Mouse (Mus musculus) right cerebral cortex, postnatal 36 days (tissue): Measurements from ENCODE around the gene Rab11fip3.
"Not testable (repeated sequence)": the region's sequence is repeated elsewhere in the genome, so short reads cannot be mapped to it uniquely, and the experiment has no call there.

ENCODE experiments used
- DNase-seq, 2 experiments: peaks; one replicate each; pipeline ENCODE4 v3.0.0; 2022; ENCODE audit warnings: low spot score in 2 of 2, mixed read lengths in 1 of 2

The Rab11fip3 gene

DNA sequence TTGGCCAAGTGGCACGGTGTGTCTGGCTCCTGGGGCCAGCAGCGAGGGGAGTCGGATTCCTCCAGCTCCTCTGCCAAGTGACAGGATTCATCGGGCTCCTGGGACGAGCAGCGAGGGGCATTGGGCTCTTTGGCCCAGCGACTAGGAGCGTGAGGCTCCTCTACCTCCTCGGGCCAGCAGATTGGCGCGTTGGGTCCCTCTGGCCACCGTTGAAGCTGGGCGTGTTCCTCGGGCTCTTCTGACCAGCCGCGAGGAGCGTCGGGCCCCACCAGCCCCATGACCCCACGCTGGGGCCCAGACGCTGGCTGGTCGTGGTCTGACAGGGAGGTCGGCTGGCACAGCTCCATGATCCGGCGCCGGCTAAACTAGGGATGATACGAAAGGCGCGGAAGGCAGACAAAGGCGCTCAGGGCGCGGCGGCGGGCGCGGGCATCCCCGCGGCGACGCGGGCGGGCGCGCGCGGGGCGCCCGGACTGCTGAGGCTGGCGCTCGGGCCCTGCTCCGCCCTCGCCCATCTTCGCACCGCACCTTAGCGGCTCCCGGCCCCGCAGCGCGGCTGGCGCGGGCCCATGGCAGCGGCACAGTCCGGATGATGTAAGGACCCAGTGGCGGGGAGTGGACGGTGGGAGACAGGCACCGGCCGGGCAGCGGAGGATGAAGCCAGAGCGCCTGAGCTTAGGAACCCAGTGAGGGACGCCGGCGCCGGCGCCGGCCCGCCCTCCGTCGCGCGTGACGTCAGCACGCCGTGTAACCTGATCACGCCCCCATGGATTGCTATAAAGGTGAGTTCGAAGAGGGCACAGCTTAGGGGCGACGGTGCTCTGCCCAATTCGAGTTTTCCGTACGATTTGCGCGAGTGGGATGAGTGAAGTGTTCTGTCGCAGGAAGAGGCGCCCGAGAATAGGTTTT, at the start of gene Rab11fip3:
Gene Rab11fip3, minus strand, starts transcription at position 725 of the 909 bp plus-strand sequence.
- DNase-seq, result peak; percentile 73 to 75

DNA sequence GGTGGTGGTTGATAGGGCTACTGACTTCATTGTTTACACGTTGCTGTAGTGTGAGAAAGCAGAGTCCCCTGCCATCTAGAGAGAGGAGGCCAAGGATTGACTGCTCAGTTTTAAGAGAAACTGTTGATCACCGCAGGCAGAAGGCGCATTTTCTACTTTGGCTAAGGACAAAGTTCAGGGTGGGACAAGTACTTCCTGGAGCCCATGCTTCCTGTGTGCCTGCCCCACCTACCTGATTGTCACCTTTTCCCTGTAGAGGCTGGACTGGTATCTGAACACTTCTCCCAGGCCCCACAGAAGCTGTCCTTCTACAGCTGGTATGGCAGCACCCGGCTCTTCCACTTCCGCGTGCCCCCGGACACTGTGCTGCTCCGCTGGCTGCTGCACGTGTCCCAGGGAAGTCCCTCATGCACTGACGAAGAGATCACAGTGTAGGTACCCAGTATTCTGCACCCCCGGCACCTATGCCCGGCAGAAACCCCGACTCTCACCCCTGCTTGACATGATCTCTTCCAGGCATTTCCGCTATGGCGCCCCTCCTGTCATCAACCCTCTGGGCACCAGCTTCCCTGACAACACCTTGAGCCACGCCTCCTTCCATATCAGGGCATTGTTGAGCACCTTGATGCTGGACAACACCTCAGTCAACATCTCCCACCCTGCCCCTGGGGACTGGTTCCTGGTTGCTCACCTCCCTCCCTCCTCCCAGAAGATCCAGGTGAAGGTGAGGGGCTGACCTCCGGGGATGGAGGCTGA, 47.3 kb upstream of the Rab11fip3 start:
- no peak for DNase-seq

DNA sequence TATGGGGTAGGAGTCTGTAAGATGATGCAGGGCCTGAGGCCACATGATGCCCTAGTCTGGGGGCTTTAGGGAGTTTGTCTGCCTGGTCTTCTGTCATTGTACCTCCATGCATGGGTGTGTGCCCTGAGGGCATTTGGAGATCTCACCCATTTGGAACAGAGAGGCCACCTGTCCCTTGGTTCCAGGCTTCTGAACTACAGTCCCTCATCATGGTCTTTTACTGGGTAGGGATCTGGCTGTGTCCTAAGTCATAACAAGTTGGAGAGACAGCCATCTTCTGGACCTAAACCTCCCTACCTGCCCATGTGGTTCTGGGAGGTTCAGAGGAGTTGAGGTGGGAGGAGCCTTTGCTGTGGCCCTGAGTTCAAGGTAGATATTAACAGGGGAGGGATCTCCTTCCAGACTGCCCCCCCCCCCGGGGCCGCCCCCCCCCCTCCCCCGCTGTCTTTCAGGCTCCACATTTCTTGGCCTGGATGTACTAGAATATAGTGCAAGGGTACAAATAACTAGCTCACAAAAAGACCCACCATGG, 46.7 kb upstream of the Rab11fip3 start:
- DNase-seq, result no peak

DNA sequence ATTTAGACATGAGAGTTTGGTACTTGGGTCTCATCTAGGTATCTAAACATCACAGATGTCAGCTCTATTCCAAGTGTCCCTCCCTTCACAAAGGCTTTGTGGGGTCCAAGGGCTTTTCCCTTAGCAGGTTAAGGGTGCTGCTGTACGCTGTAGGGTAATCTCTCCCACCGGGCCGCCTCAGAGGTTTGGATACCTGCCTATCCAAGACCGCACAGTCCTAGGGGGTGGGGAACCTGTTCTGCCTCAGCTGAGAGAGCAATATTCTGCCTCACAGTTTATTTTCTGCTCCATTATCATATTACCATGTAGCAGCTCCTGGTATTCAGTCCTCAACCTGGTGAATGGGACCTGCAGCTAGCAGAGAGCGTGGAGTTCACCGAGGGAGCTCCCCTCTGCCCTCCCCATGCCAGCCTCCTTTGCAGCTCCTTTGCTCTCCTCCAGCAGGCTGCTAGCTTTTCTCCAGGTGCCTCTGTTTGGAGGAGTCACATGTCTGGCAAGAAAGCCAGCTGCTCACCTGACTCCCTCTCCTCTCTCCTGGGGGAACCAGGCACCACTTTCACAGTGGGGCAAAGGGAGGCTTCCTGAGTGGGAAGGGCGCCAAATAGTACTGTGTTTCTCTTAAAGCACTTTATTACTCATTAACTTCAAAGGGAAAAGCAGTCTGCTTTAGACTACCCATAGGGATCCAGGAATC, 46.0 kb upstream of the Rab11fip3 start:
- no peak for DNase-seq

DNA sequence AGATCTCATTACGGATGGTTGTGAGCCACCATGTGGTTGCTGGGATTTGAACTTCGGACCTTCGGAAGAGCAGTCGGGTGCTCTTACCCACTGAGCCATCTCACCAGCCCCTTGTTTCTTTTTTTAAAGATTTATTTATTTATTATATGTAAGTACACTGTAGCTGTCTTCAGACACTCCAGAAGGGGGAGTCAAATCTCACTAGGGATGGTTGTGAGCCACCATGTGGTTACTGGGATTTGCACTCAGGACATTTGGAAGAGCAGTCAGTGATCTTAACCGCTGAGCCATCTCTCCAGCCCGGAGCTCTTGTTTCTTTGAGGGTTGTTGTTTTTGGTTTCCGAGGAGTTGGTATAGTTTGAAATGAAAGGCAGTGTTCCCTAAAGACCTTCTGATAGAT, 45.1 kb upstream of the Rab11fip3 start:
- DNase-seq, result not testable (repeated sequence)

DNA sequence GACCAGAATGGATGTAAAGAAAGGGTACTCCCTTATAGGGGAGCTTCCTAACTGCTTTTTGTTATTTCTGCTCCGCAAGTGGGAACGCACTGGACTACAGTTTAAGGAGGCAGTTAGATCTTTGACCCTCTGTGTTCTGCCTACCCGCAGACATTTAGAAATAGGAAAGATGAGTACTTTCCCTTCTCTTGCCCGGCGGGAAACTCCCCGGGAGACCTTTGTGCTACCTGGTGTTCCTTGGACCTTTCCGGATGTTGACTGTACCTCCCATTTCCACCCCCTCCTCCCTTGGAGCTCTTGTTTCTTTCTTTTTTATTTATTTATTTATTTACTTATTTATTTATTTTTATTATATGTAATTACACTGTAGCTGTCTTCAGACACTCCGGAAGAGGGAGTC, 44.7 kb upstream of the Rab11fip3 start:
- DNase-seq, result no peak

DNA sequence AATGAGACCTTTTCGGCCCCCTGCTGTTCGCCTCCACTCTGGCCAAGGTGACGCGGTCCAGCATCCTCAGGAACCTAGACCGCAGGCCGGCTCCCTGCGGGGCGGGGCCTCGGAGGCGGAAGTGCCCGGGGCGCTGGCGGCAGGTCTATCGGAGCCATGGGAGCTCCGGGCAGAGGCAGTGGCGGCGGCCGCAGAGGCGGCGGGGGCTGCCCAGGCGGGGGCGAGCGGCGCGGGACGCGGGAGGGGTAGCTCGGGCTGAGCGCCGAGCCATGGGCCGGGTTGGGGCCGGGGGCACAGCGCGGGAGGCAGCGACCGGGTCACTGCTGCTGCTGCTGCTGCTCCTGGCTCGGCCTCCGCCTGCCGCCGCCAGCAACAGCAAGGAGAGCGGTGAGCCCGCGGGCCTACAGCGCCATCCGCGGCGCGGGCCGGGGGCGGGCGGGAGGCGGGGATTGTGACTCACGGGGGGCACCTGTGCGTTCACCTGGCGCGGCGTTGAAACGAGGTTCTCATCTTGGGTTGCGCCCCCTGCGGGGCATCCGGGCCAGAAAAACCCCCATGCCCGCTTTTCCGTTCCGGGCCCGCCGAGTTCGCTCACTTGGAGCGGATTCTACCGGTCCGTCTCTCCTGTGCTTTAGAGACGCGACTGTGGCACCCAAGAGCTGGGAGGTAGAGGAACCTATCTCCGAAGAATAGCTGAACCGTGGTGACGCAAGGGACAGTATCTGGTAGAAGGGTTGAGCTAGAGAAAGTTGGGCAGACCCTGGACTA, 44.0 kb upstream of the Rab11fip3 start, which contains the start of gene Tmem8:
Gene Tmem8, plus strand, starts transcription at position 119 of the 768 bp plus-strand sequence.
- peak in 1 of 2 experiments; percentile 63 for DNase-seq

DNA sequence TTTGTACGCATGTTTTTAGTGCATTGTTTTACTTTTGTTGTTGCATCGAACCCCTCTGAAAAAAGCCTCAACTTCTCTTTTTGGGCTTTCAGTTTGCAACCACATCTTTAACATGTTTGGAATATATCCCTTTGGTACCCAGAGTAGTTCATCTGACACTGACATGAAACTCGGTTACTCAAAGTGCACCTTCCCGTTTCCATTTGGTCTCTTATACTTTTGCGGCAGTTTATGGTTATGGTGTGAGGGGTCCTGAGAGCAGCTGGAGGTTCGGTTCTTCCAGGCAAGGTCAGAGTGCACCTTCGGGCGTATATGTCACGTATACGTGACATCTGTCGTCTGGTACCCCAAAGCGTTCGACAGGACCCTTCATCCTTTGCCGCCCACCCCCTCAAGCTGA, 43.4 kb upstream of the Rab11fip3 start:
- DNase-seq, result no peak

DNA sequence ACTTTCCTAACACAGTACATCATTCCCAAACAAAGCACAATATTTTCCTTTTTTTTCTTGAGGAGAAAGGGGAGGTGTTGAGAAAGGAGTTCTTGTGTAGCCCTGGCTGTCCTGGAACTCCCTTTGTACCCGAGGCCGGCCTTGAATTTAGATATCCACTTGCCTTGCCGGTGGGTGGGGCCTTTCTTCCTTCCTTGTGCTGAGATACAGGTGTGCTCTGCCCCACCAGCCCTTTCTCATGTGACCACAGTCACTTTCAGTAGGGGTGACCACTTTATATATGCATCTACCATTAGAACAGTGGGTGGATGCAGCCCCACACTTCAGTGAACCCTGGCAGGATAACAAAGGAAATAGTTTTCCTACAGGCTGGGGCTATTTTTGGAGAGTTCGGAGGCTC, 42.4 kb upstream of the Rab11fip3 start:
- DNase-seq, result no peak

DNA sequence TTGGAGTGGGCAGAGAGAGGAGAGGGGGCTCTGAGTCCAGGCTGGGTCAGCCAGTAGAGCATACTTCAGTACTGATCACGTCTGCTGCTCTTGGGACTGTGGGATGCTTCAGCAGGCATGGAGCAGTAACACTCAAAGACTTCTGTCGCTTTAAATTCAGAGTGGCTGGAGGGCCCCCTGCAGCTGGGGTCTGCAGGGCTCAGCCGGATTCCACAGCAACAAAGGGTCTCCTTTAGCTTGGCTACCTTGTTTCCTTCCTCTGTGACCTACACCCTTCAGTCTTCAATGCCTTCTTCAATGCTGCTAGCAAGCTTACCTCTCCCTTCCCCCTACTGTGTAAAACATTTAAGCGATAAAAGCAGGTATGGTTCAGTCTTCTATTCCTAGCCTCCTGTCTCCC, 41.7 kb upstream of the Rab11fip3 start:
- no peak for DNase-seq

DNA sequence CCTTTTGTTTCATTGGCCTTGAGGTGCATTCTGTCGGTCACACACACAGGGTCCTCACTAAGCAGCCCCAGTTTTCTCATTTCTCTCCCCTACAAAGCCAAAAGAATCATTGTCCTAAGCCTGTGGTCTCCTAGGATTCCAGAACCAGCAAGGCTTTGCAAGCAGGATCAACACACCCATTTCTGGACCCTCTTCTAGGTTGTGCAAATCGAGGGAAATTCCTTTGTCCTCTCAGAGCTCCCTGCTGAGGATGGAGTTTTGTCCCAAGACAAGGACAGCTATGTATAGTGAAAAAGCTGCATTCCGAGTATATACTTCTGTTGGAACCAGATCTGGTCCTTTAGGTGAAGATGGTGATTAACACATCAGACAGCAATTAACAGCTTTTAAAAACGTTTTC, 40.8 kb upstream of the Rab11fip3 start:
- no peak for DNase-seq

DNA sequence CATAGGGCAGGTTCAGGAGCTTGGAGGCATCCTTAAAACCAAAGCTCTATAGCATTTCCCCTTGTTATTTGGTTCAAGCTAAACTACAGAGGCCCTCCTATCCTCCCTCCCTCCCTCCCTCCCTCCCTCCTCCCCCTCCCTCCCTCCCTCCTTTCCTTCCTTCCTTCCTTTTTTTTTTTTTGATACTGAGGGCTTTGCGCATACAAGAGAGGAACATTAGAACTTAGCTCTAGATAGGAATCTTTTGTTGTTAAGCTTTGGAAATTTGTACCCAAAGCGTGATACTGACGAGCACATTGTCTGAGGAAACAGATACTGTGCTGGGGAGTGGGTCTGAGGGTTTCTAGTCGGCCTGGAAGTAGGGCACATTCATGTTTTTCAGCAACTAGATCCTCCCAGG, 36.3 kb upstream of the Rab11fip3 start:
- no peak for DNase-seq

DNA sequence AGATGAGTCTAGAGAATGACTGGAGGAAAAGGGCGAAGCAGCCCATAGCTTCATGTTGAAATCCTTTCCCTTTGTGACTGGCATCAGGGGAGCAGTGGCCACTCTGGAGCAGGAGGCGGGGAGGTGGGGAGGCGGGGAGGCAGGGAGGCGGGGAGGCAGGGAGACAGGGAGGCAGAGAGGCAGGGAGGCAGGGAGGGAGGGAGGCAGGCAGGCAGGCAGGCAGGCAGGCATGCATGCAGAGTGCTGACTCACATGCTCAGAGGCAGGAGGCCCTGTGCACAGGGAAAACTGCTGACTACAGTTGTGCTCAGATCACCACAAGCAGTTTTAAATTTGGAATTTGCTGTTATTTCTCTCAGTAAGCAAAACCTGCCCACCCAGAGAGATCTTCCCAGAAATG, 32.1 kb upstream of the Rab11fip3 start:
- no peak for DNase-seq

DNA sequence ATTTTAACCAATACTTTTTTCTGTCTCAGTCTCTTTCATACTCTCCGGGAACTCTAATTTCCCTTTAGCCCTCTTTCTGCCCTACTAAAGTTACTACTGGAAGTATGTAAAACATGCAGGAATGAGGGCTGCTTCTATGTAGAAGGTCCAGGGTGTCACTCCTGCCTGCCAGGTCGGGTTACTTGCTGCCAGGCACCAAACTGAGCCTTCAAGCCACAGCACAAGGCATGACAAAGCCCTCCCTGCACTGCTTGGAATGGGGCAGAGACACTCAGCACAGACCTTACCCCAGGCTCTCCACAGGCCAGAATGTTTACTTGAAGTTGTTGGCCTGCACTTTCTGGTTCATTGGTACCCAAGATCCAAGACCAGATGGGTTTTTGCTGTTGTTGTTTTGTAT, 30.8 kb upstream of the Rab11fip3 start:
- no peak for DNase-seq

DNA sequence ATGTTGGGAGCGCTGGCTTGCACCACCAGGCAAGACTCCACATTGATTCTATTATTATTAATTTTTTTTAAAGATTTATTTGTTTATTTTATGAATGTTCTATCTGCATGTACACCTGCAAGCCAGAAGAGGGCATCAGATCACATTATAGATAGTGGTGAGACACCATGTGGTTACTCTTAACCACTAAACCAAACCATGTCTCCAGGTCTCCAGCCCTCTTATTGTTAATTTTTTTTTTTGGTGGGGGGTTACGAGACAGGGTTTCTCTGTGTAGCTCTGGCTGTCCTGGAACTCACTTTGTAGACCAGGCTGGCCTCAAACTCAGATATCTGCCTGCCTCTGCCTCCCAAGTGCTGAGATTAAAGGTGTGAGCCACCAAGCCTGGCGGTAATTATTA, 30.0 kb upstream of the Rab11fip3 start:
- not testable (repeated sequence) for DNase-seq

DNA sequence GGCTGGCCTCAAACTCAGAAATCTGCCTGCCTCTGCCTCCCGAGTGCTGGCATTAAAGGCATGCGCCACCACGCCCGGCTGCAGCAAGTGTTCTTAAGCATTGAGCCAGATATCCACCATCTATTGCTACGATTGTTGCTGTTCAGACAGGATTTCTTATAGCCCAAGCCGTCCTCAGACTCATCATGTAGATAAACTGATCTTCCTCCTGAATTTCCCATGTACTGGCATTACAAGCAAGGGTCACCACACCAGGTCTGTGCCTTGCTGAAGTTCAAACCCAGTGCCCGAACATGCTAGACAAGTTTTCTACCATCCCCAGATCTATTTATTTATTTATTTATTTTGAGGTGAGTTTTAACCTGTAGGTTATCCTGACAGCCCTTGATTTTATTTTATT, 29.1 kb upstream of the Rab11fip3 start:
- DNase-seq, result no peak

DNA sequence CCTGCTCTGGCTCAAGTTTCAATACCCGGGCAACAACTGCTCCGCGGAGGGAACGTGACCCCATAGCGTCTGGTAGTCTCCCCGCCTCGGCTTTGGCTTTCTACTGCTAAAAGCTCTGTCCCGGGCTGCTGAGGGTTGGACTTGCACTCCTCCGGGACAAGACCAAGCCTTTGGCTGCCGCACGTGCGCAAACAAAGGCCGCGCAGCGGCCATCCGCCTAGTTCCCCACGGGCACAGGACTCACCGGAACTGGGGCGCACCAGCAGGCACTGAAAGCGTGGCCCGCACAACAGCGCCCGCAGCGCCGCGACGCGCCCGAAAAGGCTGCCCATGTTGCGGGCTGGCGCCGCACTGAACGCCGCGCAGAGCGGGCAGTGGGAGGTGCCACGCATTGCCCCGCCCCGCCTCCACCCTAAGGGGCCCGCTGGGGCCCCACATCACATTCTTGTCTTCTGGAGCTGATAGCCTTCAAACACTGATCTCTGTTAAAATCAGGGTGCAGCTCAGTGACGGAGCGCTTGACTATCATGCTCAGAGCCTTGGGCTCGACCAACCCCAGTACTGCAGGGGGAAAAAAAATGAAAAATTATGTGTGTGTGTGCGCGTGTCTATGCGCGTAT, 25.9 kb upstream of the Rab11fip3 start, which contains the start of gene Nme4:
Gene Nme4, minus strand, starts transcription at position 482 of the 620 bp plus-strand sequence.
- DNase-seq, result peak; percentile 55

DNA sequence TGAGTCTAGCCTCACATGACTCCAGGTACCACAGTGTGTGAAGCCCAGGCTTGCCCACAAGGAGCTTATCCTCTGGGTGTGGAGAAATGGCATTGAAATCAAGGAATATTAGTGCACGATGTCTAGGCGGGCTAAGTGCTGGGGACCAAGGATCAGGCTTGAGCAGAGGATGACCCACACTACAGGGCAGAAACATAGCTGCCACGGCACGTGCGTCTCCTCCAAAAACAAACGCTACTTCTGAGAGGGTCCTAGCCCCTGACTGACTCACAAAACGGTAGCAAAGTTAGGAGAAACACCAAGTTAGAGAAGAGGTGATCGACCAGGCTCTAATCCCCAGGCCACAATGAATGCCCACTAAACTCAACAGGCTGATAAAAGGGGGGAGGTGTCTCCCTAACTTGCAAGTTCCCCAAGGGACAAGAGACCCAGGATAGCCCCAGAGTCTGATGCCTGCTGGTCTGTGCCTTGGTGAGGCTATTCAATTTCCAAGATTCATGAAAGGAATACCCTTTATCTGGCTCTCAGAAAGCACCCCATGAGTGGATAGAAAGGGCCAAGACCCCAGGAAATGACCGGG, 25.3 kb upstream of the Rab11fip3 start:
- no peak for DNase-seq

DNA sequence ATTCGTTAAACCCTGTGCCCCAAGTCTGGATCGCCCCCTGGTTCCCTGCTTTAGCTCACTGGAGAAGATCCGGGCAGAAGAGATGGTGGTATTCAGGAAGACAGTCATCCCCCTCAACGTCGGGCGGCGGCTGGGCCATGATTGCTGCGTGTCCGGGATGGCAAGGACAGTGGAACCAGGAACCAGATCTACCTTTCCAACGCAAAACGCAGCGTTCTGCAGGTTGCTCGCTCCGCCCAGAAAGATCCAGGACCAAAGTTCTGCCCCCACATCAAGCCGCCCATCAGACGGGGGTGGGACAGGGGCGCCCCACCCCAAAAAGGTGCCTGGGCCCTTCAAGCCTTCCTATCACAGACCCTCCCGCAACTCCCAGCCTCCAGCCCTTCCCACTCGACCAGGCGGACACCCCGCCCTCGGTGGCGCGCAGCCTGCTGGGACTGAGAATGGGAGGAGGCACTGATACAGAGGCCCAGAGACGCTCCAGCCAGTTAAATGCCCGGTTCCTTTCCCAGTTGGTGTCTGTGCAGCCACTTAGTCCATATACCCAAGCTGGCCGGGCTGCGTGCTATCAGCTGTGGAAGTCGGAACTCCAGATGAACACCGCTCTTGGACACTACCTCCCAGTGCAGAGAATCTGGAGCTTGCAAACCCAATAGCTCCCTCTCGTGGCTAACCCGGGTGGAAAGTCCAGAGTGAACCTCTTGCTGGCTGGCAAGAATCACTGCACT, 20.7 kb upstream of the Rab11fip3 start, which contains the start of gene Decr2:
Gene Decr2, minus strand, starts transcription at position 433 of the 728 bp plus-strand sequence.
- peak; percentile 81 to 83 for DNase-seq
